20 mouse cellular contexts compared by ENCODE assay signal in genomic region chr16:6032563-6032962, GRCm38 (mm10).
DNase-seq lines count a peak whose midpoint lies in the region; ATAC-seq lines count a peak whose summit lies in the region.
"Had no signal": no experiment of that assay in that cellular context is flagged by ENCODE, and none has a peak within 500 bp of the region (broad histone marks: within the 10 kb centered on the region; RNA-seq: fewer than 3 reads in every experiment).

No protein-coding gene starts in this region.

- H3K4me2 ChIP-seq in embryonic facial prominence, embryonic 13.5 days, result no peak overlapping the region
- H3K4me2 ChIP-seq in heart, embryonic 11.5 days, result no peak overlapping the region
- H3K4me2 ChIP-seq in heart, embryonic 12.5 days, result no peak overlapping the region

- WGBS in embryonic facial prominence, embryonic 13.5 days, result 88% methylated on average over 7 of the region's 7 CpGs
- 89% methylated on average over 7 of the region's 7 CpGs for WGBS in embryonic facial prominence, embryonic 10.5 days
- WGBS in heart, embryonic 11.5 days (ENCODE audit: insufficient replicate concordance), result 80% methylated on average over 7 of the region's 7 CpGs
- 86% methylated on average over 7 of the region's 7 CpGs for WGBS in heart, embryonic 10.5 days
- 88% methylated on average over 7 of the region's 7 CpGs for WGBS in heart, embryonic 12.5 days

- no peaks in the 10 kb centered on the region; the same call in 1 of the 2 replicates for H3K9me3 ChIP-seq in embryonic facial prominence, embryonic 13.5 days
- no peaks in the 10 kb centered on the region for H3K9me3 ChIP-seq in embryonic facial prominence, embryonic 10.5 days
- H3K9me3 ChIP-seq in heart, embryonic 11.5 days (replicated peaks; ENCODE audit: control insufficient read depth, low read length), result no peaks in the 10 kb centered on the region
- H3K9me3 ChIP-seq in heart, embryonic 10.5 days, result no peaks in the 10 kb centered on the region
- no peaks in the 10 kb centered on the region for H3K9me3 ChIP-seq in heart, embryonic 12.5 days (replicated peaks)

- H3K4me3 ChIP-seq in embryonic facial prominence, embryonic 13.5 days, result no peak overlapping the region
- no peak overlapping the region for H3K4me3 ChIP-seq in embryonic facial prominence, embryonic 10.5 days
- H3K4me3 ChIP-seq in heart, embryonic 11.5 days (ENCODE audit: low read depth, low read length), result no peak overlapping the region
- H3K4me3 ChIP-seq in heart, embryonic 10.5 days, result no peak overlapping the region
- no peak overlapping the region for H3K4me3 ChIP-seq in heart, embryonic 12.5 days

- H3K4me1 ChIP-seq in embryonic facial prominence, embryonic 13.5 days, result no peaks in the 10 kb centered on the region
- H3K4me1 ChIP-seq in embryonic facial prominence, embryonic 10.5 days, result no peaks in the 10 kb centered on the region
- H3K4me1 ChIP-seq in heart, embryonic 11.5 days (ENCODE audit: control insufficient read depth, insufficient read depth, low read length), result no peaks in the 10 kb centered on the region
- no peaks in the 10 kb centered on the region for H3K4me1 ChIP-seq in heart, embryonic 10.5 days
- H3K4me1 ChIP-seq in heart, embryonic 12.5 days (replicated peaks), result no peaks in the 10 kb centered on the region

- H3K27ac ChIP-seq in embryonic facial prominence, embryonic 13.5 days, result no peak overlapping the region
- no peak overlapping the region for H3K27ac ChIP-seq in embryonic facial prominence, embryonic 10.5 days (replicated peaks)
- no peak overlapping the region for H3K27ac ChIP-seq in heart, embryonic 11.5 days (ENCODE audit: low read depth, low read length)
- H3K27ac ChIP-seq in heart, embryonic 10.5 days, result no peak overlapping the region
- no peak overlapping the region for H3K27ac ChIP-seq in heart, embryonic 12.5 days (ENCODE audit: poor library complexity, severe bottlenecking)

- H3K27me3 ChIP-seq in embryonic facial prominence, embryonic 13.5 days, result no peaks in the 10 kb centered on the region
- no peaks in the 10 kb centered on the region for H3K27me3 ChIP-seq in embryonic facial prominence, embryonic 10.5 days (replicated peaks; ENCODE audit: low read depth, poor library complexity, severe bottlenecking)
- no peaks in the 10 kb centered on the region for H3K27me3 ChIP-seq in heart, embryonic 11.5 days (ENCODE audit: control insufficient read depth, insufficient read depth, low read length)
- H3K27me3 ChIP-seq in heart, embryonic 10.5 days (ENCODE audit: insufficient read depth, poor library complexity, severe bottlenecking), result no peaks in the 10 kb centered on the region; the same call in 1 of the 2 replicates
- 0 out of 2 replicates have a peak, but pooled peaks cover 4% of the 10 kb centered on the region for H3K27me3 ChIP-seq in heart, embryonic 12.5 days (replicated peaks)
- H3K27me3 ChIP-seq: Patski had no signal

- H3K36me3 ChIP-seq in embryonic facial prominence, embryonic 13.5 days, result no peaks in the 10 kb centered on the region
- H3K36me3 ChIP-seq in embryonic facial prominence, embryonic 10.5 days (replicated peaks), result no peaks in the 10 kb centered on the region
- H3K36me3 ChIP-seq in heart, embryonic 11.5 days (ENCODE audit: control insufficient read depth, insufficient read depth, low read length), result no peaks in the 10 kb centered on the region
- no peaks in the 10 kb centered on the region for H3K36me3 ChIP-seq in heart, embryonic 10.5 days
- H3K36me3 ChIP-seq in heart, embryonic 12.5 days, result no peaks in the 10 kb centered on the region
- H3K36me3 ChIP-seq: G1E had no signal

- no peak for DNase-seq in embryonic facial prominence, embryonic 10.5 days (ENCODE audit: low spot score)
- peak; percentile 24 for DNase-seq in heart, adult 11 months
- DNase-seq in heart, embryonic 10.5 days (ENCODE audit: low spot score), result peak; percentile 56
- DNase-seq: adrenal gland, adult 2 months; adrenal gland, adult 8-10 months; adrenal gland, postnatal 10 days; adrenal gland, postnatal 14 days; adrenal gland, postnatal 25 days; adrenal gland, postnatal 36 days; B cell, adult 2 months; cerebellum, adult 11 months; cerebellum, adult 11-12 months; cerebellum, adult 18-20 months had no signal

- H3K9ac ChIP-seq in embryonic facial prominence, embryonic 13.5 days, result no peak overlapping the region
- no peak overlapping the region for H3K9ac ChIP-seq in heart, embryonic 11.5 days (ENCODE audit: low read depth, low read length)
- no peak overlapping the region for H3K9ac ChIP-seq in heart, embryonic 12.5 days

- ATAC-seq in embryonic facial prominence, embryonic 13.5 days (ENCODE audit: insufficient number of reproducible peaks, insufficient read depth, low FRiP score, low TSS enrichment, low read depth), result peak; percentile 69; the same call in 1 of the 2 replicates
- ATAC-seq in heart, embryonic 11.5 days (replicated peaks; ENCODE audit: insufficient number of reproducible peaks, low FRiP score, low TSS enrichment), result no peak
- no peak for ATAC-seq in heart, embryonic 12.5 days (ENCODE audit: insufficient number of reproducible peaks, low FRiP score)
- ATAC-seq: activated CD4-positive, CD25-positive, alpha-beta regulatory T cell, adult 4 months; CD4-positive, CD25-positive, alpha-beta regulatory T cell, adult 4 months; Patski had no signal
